Mouse (Mus musculus) left cerebral cortex, adult 2 months (tissue): Measurements from ENCODE around the gene Htr2b. TPM values are rescaled to one million over a fixed set of nuclear protein-coding genes. Genes with fewer than 3 reads are reported as not detected.
A peak's percentile ranks its signal among the peaks of the same experiment; 100 is the strongest.

ENCODE experiments used
- DNase-seq, 2 experiments: peaks; one replicate each; pipeline ENCODE4 v3.0.0; 2021 to 2022; ENCODE audit warnings: low spot score in 2 of 2, mixed read lengths in 1 of 2; ENCODE audit errors: extremely low spot score in 1 of 2
- H3K27ac ChIP-seq: fragments of 200-600 bp; 2 replicates; pipeline ENCODE4 v1.8.1; 2022
- H3K4me3 ChIP-seq: fragments of 200-600 bp; 2 replicates; pipeline ENCODE4 v1.8.1; 2022
- CTCF ChIP-seq: fragments of 200-600 bp; IDR thresholded peaks from 2 replicates; pipeline ENCODE4 v1.8.1; 2022; ENCODE audit warnings: antibody characterized with exemption, mild to moderate bottlenecking, moderate library complexity
- intact Hi-C: fragments of 180-260 bp; cut with DNase I; formaldehyde crosslinking; loops from one replicate; pipeline ENCODE4 v1.15.1; 2025
- long read RNA-seq, 2 experiments: library from polyadenylated mRNA; stranded (forward); transcript quantifications; one replicate each; pipeline ENCODE4 v2.0.0; 2021; ENCODE audit warnings: borderline mapping rate in 2 of 2
- total RNA-seq, 2 experiments: library from RNA; stranded (reverse); gene quantifications; 2 replicates each; pipeline ENCODE4 v1.2.3; 2021

The Htr2b gene
- under 1 TPM in 1 of 2 experiments, not detected in 1; 0.36 TPM for total RNA-seq
- long read RNA-seq, experiment 1: 0 reads
- long read RNA-seq, experiment 2: 0 reads

DNA sequence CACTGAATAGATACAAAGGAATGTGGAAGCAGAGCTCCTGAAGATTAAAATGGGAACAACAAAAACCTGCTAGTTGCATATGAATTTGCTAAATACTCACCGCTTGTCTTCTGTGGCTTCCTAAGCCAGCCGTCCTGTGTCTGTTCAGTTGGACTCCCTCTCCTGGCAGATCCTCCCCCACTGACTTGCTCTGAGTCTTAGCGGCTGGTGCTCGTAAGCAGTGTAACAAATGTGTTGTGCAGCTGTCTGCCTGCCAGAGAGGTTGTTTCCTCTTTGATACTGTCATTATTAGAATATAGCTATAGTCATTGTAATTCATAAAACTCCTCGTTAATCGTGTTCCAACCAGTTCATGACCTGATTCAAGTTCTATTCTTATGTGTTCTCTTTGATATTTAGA is at the start of gene Htr2b:
TSS of gene Htr2b (minus strand) at position 192 of the 400 bp plus-strand sequence.
- H3K4me3 ChIP-seq: no peak within 1 kb of the TSS
- DNase-seq: peak; percentile 23 to 25
- H3K27ac ChIP-seq: peak within 1 kb of the TSS; percentile 41; the same call in 1 of the 2 replicates
- TF ChIP-seq CTCF: peak; percentile 10; the same call in 1 of the 2 replicates
- intact Hi-C loops: no loop called here

DNA sequence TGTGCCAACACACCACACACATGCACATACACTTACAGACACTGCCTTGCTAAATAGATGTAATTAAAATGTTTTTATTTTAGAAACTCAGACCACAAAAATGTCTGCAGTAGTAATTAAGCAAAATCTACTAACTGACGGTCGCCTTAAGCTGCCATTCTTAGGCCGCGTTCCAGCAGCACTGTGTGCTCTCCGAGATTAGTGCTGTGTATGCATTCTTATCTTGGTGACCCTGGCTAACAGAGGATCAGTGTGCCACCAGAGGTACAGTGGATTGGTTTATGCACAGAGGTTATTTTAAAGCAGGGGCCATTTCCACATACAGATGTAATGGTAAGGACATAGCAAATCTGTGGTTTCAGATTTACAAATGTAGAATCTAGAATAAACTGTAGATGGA is 49.3 kb upstream of the Htr2b start:
- no peak for DNase-seq
- Histone ChIP-seq H3K27ac (no peak overlapping the region), H3K4me3 (no peak overlapping the region)
- intact Hi-C loops: no loop called here
- no peak for TF ChIP-seq CTCF

DNA sequence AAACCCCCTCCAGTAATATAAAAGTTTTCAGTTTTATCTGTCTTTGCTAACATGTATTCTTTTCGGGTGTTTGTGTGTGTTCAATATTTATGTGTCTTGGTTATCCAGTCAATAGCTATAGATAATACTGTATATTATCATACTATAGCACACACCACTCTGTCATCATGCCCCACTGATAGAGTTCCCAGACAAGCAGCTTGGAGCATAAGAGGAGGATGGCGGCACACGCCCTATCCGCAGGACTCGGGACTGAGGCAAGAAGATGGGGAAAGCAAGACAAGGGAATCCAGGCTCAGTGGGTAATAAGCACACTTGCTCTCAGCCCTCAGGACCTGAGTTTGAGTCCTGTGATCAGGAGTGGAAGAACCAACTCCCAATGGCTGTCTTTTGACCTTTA is 48.7 kb upstream of the Htr2b start:
- no peak overlapping the region for H3K27ac ChIP-seq
- TF ChIP-seq CTCF: no peak
- DNase-seq: no peak
- intact Hi-C loops: no loop called here
- no peak overlapping the region for H3K4me3 ChIP-seq

DNA sequence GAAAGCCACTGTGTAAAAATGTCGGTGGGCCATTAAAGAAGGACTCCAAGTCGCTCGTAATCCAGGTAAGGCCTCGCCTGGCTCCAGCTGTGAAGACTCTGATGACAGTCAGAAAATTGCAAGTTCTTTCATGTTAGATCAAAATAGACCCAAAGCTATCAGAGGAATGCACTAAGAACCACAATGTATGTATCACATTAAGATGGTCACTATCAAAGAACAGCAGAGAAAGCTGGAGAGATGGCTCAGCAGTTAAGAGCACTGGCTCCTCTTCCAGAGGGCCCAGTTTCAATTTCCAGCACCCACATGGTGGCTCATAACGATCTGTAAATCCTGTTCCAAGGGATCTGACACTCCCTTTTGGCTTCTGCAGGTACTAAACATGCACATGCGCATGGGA is 48.3 kb upstream of the Htr2b start:
- intact Hi-C loops: no loop called here
- no peak for TF ChIP-seq CTCF
- no peak overlapping the region for H3K4me3 ChIP-seq

DNA sequence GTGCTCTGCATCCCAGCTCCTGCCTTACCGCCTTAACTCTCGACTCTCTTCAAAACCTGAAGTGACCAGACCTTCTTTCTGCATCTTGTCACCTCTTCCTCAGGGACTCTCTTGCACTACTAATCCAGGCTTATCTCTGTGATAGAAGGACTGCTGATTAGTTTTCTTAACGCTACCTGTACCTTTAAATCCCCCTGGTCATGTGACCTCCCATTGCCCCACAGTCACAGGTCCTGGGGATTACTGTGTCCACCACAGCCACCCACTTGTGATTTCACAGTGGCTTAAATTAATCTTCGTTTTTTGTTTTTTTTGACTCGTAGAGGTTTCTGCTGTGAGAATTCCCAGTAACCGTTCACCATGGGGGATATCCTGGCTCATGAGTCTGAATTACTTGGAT is 44.8 kb upstream of the Htr2b start:
- Histone ChIP-seq H3K4me3 (no peak overlapping the region), H3K27ac (no peak overlapping the region)
- intact Hi-C loops: no loop called here
- no peak for TF ChIP-seq CTCF
- DNase-seq: no peak

More for the DNA sequence above, 48.3 kb upstream of the Htr2b start:
- no peak for DNase-seq
- H3K27ac ChIP-seq: no peak overlapping the region

DNA sequence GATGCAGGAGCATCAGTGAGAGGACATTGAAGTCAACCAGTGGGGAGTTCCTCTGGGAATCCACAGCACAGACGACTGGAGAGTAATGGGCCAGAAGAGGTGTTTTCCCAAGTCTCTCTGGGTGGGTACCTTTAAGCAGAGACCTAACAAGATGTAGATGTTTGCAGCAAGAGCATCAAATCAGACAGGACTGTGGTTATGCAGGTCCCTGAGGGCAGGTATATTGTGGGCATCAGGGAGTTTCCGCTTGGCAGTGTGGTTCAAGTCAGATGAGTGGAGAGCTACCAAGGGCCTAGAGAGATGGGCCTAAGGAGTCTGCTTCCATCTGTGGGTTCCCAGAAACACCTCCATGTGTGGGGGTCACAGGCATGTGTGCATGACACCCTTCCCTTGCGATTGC is 44.3 kb upstream of the Htr2b start:
- no peak for TF ChIP-seq CTCF
- H3K27ac ChIP-seq: no peak overlapping the region
- intact Hi-C loops: no loop called here
- no peak for DNase-seq
- H3K4me3 ChIP-seq: no peak overlapping the region

DNA sequence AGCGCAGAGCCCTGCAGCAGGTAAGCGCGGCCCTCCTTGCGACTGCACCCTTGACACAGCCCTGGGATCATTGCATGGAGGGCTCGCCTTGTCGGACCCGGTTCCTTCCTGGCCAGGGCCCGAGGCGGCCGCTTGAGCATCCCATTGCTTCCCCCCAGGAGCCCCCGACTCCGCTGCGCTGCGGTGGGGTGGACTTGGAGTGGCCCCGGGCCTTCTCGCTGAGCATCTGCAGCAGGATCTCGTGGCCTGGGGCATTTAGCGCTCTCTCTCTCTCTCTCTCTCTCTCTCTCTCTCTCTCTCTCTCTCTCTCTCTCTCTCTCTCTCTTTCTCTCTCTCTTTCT is 43.0 kb upstream of the Htr2b start:
- Histone ChIP-seq H3K27ac (peak overlapping the region; percentile 76), H3K4me3 (peak overlapping the region; percentile 88)
- intact Hi-C loops: no loop called here
- TF ChIP-seq CTCF: no peak
- no peak for DNase-seq

DNA sequence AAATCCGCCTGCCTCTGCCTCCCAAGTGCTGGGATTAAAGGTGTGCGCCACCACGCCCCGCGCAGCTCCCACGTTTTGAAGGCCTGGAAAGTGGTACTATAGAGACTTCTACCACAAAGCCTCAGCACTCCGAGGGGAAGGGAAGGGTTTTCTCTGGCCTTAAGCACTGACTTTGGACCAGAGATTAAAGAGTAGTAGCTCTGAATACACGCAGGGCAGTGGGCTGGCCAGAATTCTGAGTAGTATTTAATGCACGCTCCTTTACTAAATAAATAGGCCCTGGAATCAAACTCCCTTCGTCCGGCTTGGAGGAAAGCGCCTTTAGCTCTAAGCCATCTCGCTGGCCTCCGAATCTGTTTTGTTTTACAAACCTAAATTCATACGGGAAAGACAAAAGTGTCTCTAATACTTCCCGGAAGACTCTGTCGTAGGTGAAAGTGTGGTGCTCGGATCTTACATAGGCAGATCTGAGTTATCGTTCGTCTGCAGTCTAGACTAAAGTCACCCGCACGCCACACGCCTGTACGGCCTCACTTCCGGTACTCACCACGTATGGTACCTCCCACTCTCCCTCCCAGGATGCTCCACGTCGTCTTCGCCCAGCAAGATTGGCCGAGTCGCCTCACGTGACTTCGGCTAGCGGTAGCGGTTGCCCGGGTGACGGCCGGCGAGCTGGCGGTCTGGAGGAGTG is 42.5 kb upstream of the Htr2b start, which contains the start of gene Armc9:
TSS of gene Armc9 (plus strand) at position 648 of the 691 bp plus-strand sequence.
- peak; percentile 95 to 96 for DNase-seq
- intact Hi-C loops: no loop called here
- Histone ChIP-seq H3K27ac (peak within 1 kb of the TSS; percentile 91), H3K4me3 (peak within 1 kb of the TSS; percentile 88)
- no peak; the same call in 1 of the 2 replicates for TF ChIP-seq CTCF

DNA sequence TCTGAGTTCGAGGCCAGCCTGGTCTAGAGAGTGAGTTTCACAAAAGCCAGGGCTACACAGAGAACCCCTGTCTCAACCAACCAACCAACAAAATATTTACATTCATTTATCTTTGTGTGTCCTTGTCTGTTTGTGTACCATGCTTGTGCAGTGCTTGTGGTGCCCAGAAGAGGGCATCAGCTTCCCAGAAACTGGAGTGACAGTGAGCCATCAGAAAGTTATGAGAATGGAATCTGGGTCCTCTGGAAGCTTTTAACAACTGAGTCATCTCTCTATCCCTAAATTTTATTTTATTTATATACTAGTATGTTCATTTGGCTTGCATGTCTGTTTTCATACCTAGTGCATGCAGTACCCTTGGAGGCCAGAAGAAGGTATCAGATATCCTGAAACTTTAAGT is 40.8 kb upstream of the Htr2b start:
- intact Hi-C loops: no loop called here
- peak; percentile 37 for TF ChIP-seq CTCF

DNA sequence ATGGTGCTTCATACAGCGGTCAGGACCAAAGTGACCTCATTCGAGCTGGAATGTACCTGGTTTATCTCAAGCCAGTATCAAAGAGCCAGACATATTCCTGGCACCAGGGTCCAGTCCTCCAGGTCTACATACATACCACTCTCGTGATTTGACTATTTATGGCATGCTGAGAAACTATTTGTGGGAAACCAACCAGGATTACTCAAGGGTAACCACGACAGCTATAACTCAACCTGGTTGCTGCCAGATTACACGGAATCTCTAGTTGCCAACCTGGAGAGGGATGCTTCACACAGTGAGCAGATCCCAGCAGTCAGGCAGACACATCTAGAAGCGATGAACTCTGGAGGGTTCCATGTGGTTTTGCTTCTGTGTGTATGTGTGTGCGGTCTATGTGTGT is 39.6 kb upstream of the Htr2b start:
- intact Hi-C loops: no loop called here
- no peak for TF ChIP-seq CTCF
- H3K4me3 ChIP-seq: no peak overlapping the region
- DNase-seq: no peak
- no peak overlapping the region for H3K27ac ChIP-seq

More for the DNA sequence above, 40.8 kb upstream of the Htr2b start:
- DNase-seq: no peak
- H3K27ac ChIP-seq: no peak overlapping the region
- no peak overlapping the region for H3K4me3 ChIP-seq

DNA sequence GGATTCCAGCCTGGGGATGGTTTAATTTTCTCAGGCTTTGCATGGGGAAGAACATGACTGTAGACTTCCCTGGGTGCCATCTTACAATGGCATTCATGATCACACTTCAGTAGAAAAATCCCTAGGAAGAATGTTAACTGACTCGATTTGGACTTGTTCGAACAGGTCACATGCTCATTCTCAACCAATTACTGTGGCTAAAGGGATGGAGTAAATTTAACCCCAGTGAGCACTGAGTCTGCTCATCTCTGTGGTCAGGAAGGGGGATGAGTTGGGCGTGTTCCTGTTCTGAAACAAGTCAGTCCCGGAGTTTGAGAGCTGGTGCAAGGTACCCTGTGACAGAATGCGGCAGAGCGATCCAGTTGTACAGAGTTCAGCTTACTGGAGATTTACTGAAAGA is 39.2 kb upstream of the Htr2b start:
- Histone ChIP-seq H3K27ac (no peak overlapping the region), H3K4me3 (no peak overlapping the region)
- TF ChIP-seq CTCF: no peak
- intact Hi-C loops: no loop called here
- DNase-seq: no peak

DNA sequence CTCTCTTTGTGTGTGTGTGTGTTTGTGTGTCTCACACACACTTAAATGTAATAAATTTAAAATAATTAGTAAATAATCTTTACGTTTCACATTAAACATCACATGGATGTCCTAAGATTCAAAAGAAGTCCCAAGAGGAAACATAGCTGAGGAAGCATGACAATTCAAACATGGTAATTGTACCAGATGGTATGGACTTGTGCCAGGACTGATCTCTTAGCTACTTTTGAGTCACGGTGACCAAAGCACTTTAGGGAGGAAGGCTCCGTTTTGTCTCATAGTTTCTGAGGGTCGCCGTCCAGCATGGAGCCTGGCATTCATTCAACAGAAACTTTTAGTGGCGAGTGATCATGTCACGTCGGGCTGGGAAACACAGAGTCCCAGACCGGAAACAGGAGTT is 36.4 kb upstream of the Htr2b start:
- H3K27ac ChIP-seq: no peak overlapping the region
- no peak for DNase-seq
- H3K4me3 ChIP-seq: no peak overlapping the region
- intact Hi-C loops: no loop called here
- no peak for TF ChIP-seq CTCF

DNA sequence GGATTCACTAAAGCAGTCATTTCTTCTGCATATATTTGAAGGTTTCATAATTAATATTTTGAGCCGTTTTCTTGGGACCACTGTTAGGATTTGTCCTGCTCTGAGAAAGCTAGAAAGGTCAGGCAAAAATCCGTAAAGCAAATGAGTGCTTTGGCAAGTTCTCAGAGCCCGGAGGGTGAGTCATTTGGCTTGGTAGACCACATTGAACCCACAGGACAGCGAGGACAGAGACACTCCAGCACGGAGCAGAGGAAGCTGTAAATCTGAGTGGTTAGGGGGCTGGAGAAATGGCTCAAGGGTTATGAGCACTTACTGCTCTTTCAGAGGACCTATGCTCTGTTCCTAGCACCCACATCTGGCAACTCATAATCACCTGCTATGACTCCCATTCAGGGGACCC is 35.8 kb upstream of the Htr2b start:
- intact Hi-C loops: no loop called here
- Histone ChIP-seq H3K27ac (no peak overlapping the region), H3K4me3 (no peak overlapping the region)
- no peak for TF ChIP-seq CTCF
- no peak for DNase-seq
